Mouse (Mus musculus) MEL (cell line): ENCODE data around the gene Klk4. TPM values are rescaled to one million over a fixed set of nuclear protein-coding genes. Genes with fewer than 3 reads are reported as not detected.

Experiments used
- DNase-seq: peaks from one replicate; pipeline ENCODE4 v3.0.0; 2011; ENCODE audit warnings: low read depth, low spot score
- H3K27ac ChIP-seq: 2 replicates; pipeline ENCODE4 v1.5.1; 2012; ENCODE audit warnings: low read depth, mild to moderate bottlenecking, control low read depth, low read length, moderate library complexity; ENCODE audit not compliant: control insufficient read depth
- H3K27me3 ChIP-seq, 2 experiments: fragments of 150-350 bp in 1 of 2; sonication (generic) in 1 of 2; 2 replicates each; pipeline ENCODE4 v1.6.1; 2012; ENCODE audit warnings: low read length in 2 of 2, mild to moderate bottlenecking in 2 of 2, improper control_type of control experiment in 1 of 2, moderate library complexity in 1 of 2; ENCODE audit not compliant: insufficient read depth in 2 of 2, control insufficient read depth in 1 of 2
- H3K36me3 ChIP-seq, 2 experiments: 2 replicates each; pipeline ENCODE4 v1.6.1; 2012 to 2014; ENCODE audit warnings: low read length in 2 of 2, improper control_type of control experiment in 1 of 2, inconsistent platforms in 1 of 2, mild to moderate bottlenecking in 1 of 2; ENCODE audit not compliant: insufficient read depth in 2 of 2, control insufficient read depth in 1 of 2
- H3K4me1 ChIP-seq, 2 experiments: fragments of 150-350 bp in 1 of 2; sonication (generic) in 1 of 2; 2 replicates each; pipeline ENCODE4 v1.6.1; 2012; ENCODE audit warnings: low read length in 2 of 2, improper control_type of control experiment in 1 of 2, mild to moderate bottlenecking in 1 of 2; ENCODE audit not compliant: insufficient read depth in 2 of 2, control insufficient read depth in 1 of 2
- H3K4me3 ChIP-seq, 2 experiments: fragments of 150-350 bp in 1 of 2; sonication (generic) in 1 of 2; 2 replicates each; pipeline ENCODE4 v1.5.1; 2012; ENCODE audit warnings: low read depth in 2 of 2, low read length in 2 of 2, mild to moderate bottlenecking in 2 of 2, moderate library complexity in 2 of 2, control low read depth in 1 of 2, improper control_type of control experiment in 1 of 2; ENCODE audit not compliant: control insufficient read depth in 1 of 2, insufficient read depth in 1 of 2
- H3K79me2 ChIP-seq: 2 replicates; pipeline ENCODE4 v1.6.1; 2012; ENCODE audit warnings: mild to moderate bottlenecking, low read length, moderate library complexity; ENCODE audit not compliant: control insufficient read depth, poor library complexity, insufficient read depth
- H3K9ac ChIP-seq: 2 replicates; pipeline ENCODE4 v1.6.1; 2012; ENCODE audit warnings: low read depth, mild to moderate bottlenecking, control low read depth, low read length, moderate library complexity; ENCODE audit not compliant: control insufficient read depth, poor library complexity, severe bottlenecking
- H3K9me3 ChIP-seq: fragments of 150-350 bp; sonication (generic); replicated peaks from 2 replicates; pipeline ENCODE4 v1.6.1; 2012; ENCODE audit warnings: mild to moderate bottlenecking, low read length, improper control_type of control experiment, moderate library complexity; ENCODE audit not compliant: insufficient read depth
- BHLHE40 ChIP-seq: IDR thresholded peaks from 2 replicates; pipeline ENCODE4 v1.6.1; 2012; ENCODE audit warnings: low read depth, mild to moderate bottlenecking, inconsistent platforms, low read length, improper control_type of control experiment, borderline replicate concordance
- CHD1 ChIP-seq: IDR thresholded peaks from 2 replicates; pipeline ENCODE4 v1.6.1; 2012; ENCODE audit warnings: low read depth, mild to moderate bottlenecking, inconsistent platforms, low read length, improper control_type of control experiment
- CHD2 ChIP-seq: IDR thresholded peaks from 2 replicates; pipeline ENCODE4 v1.6.1; 2011; ENCODE audit warnings: low read length, improper control_type of control experiment
- CTCF ChIP-seq, 3 experiments: IDR thresholded peaks in 2 of 3; conservative IDR thresholded peaks in 1 of 3; 2 replicates each; pipeline ENCODE4 v1.5.1; 2011 to 2012; ENCODE audit warnings: low read length in 3 of 3, low read depth in 2 of 3, mild to moderate bottlenecking in 2 of 3, improper control_type of control experiment in 1 of 3, inconsistent platforms in 1 of 3, mixed read lengths in 1 of 3, moderate library complexity in 1 of 3; ENCODE audit not compliant: control insufficient read depth in 1 of 3, insufficient read depth in 1 of 3, poor library complexity in 1 of 3, severe bottlenecking in 1 of 3
- E2F4 ChIP-seq: IDR thresholded peaks from 2 replicates; pipeline ENCODE4 v1.6.1; 2011; ENCODE audit warnings: low read depth, low read length, improper control_type of control experiment, borderline replicate concordance
- ELF1 ChIP-seq: IDR thresholded peaks from 2 replicates; pipeline ENCODE4 v1.6.1; 2014; ENCODE audit warnings: low read depth, mild to moderate bottlenecking, inconsistent platforms, low read length, improper control_type of control experiment, moderate library complexity
- GABPA ChIP-seq: IDR thresholded peaks from 2 replicates; pipeline ENCODE4 v1.6.1; 2012; ENCODE audit warnings: low read depth, mild to moderate bottlenecking, inconsistent platforms, low read length, improper control_type of control experiment, moderate library complexity
- GATA1 ChIP-seq: IDR thresholded peaks from 2 replicates; pipeline ENCODE4 v1.6.1; 2011; ENCODE audit warnings: low read depth, low read length, improper control_type of control experiment
- KAT2A ChIP-seq: conservative IDR thresholded peaks from 2 replicates; pipeline ENCODE4 v1.6.1; 2012; ENCODE audit warnings: low read depth, low read length, improper control_type of control experiment, inconsistent platforms
- MAFK ChIP-seq: IDR thresholded peaks from 2 replicates; pipeline ENCODE4 v1.6.1; 2011; ENCODE audit warnings: low read depth, mild to moderate bottlenecking, low read length, improper control_type of control experiment, borderline replicate concordance
- MAX ChIP-seq: IDR thresholded peaks from 2 replicates; pipeline ENCODE4 v1.6.1; 2011; ENCODE audit warnings: low read length, improper control_type of control experiment
- MEF2A ChIP-seq: IDR thresholded peaks from 2 replicates; pipeline ENCODE4 v1.6.1; 2014; ENCODE audit warnings: low read depth, mild to moderate bottlenecking, inconsistent platforms, low read length, improper control_type of control experiment; ENCODE audit not compliant: poor library complexity, insufficient replicate concordance, severe bottlenecking; ENCODE audit errors: extremely low read depth
- MXI1 ChIP-seq: IDR thresholded peaks from 2 replicates; pipeline ENCODE4 v1.6.1; 2011; ENCODE audit warnings: mild to moderate bottlenecking, low read depth, low read length, improper control_type of control experiment
- MYB ChIP-seq: IDR thresholded peaks from 2 replicates; pipeline ENCODE4 v1.6.1; 2011; ENCODE audit warnings: mild to moderate bottlenecking, low read depth, low read length, improper control_type of control experiment
- POLR2AphosphoS2 ChIP-seq: IDR thresholded peaks from 2 replicates; pipeline ENCODE4 v1.6.1; 2011; ENCODE audit warnings: low read length, improper control_type of control experiment
- SIN3A ChIP-seq: IDR thresholded peaks from 2 replicates; pipeline ENCODE4 v1.6.1; 2012; ENCODE audit warnings: low read length, improper control_type of control experiment, inconsistent platforms
- TAL1 ChIP-seq: IDR thresholded peaks from 2 replicates; pipeline ENCODE4 v1.6.1; 2012; ENCODE audit warnings: mild to moderate bottlenecking, inconsistent platforms, low read length, moderate library complexity, mixed read lengths
- UBTF ChIP-seq: IDR thresholded peaks from 2 replicates; pipeline ENCODE4 v1.6.1; 2012; ENCODE audit warnings: low read depth, mild to moderate bottlenecking, inconsistent platforms, low read length, improper control_type of control experiment, moderate library complexity, borderline replicate concordance; ENCODE audit not compliant: insufficient read depth
- USF1 ChIP-seq: IDR thresholded peaks from 2 replicates; pipeline ENCODE4 v1.6.1; 2014; ENCODE audit warnings: low read depth, mild to moderate bottlenecking, inconsistent platforms, low read length, improper control_type of control experiment, moderate library complexity
- USF2 ChIP-seq, 2 experiments: IDR thresholded peaks; 2 replicates each; pipeline ENCODE4 v1.6.1; 2011 to 2012; ENCODE audit warnings: improper control_type of control experiment in 2 of 2, low read length in 2 of 2, borderline replicate concordance in 1 of 2, inconsistent platforms in 1 of 2, low read depth in 1 of 2, mild to moderate bottlenecking in 1 of 2; ENCODE audit not compliant: insufficient read depth in 1 of 2
- ZKSCAN1 ChIP-seq: IDR thresholded peaks from 2 replicates; pipeline ENCODE4 v1.6.1; 2012; ENCODE audit warnings: low read depth, mild to moderate bottlenecking, inconsistent platforms, low read length, improper control_type of control experiment, moderate library complexity
- ZMIZ1 ChIP-seq: IDR thresholded peaks from 2 replicates; pipeline ENCODE4 v1.6.1; 2012; ENCODE audit warnings: low read depth, mild to moderate bottlenecking, inconsistent platforms, low read length, improper control_type of control experiment, moderate library complexity
- ZNF384 ChIP-seq: IDR thresholded peaks from 2 replicates; pipeline ENCODE4 v1.6.1; 2012; ENCODE audit warnings: low read depth, mild to moderate bottlenecking, inconsistent platforms, low read length, improper control_type of control experiment
- polyA plus RNA-seq, 2 experiments: library from polyadenylated mRNA; stranded (reverse) in 1 of 2; unstranded in 1 of 2; fragments of >175 nt in 1 of 2; fragments of >200 nt in 1 of 2; gene quantifications; 2 replicates each; pipeline versions ENCODE4 v1.2.1 to v1.2.4; 2012; ENCODE audit warnings: low replicate concordance in 2 of 2, low read depth in 1 of 2; ENCODE audit not compliant: insufficient read length in 2 of 2, insufficient read depth in 1 of 2, missing spikeins in 1 of 2
- total RNA-seq: library from RNA; depleted of rRNA; stranded (reverse); fragments of 300-350 nt; gene quantifications from 2 replicates; pipeline ENCODE4 v1.2.3, GENCODE M21; 2012

Klk4 gene
- total and polyA plus RNA-seq, 3 experiments: not detected

DNA sequence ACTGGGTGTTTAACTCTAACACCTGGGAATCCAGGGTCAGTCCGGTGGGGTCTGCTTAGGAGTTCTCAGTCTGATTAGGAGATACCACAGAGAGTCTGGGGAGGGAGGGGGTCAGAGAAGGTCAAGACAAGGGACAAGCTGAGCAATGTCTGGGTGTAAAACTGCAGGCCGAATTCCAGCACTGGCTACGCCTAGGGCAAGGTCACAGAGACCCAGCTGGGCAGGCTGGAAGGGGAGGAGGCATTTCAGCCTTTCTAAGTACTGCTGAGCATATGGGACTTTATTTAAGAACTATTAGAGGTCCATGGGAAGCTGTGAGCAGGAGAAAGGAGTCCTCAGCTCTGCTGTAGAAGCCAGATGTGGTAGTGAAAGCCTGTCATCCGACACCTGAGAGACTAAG lies 51.4 kb downstream of the Klk4 start:
- no peak overlapping the region for H3K4me3 ChIP-seq
- no peaks in the 10 kb centered on the region for H3K9me3 ChIP-seq
- no peaks in the 10 kb centered on the region for H3K27me3 ChIP-seq
- no peaks in the 10 kb centered on the region for H3K36me3 ChIP-seq
- H3K27ac ChIP-seq: no peak overlapping the region
- no peak for DNase-seq
- H3K79me2 ChIP-seq: no peaks in the 10 kb centered on the region
- H3K9ac ChIP-seq: no peak overlapping the region
- no peaks in the 10 kb centered on the region for H3K4me1 ChIP-seq
- TF ChIP-seq CHD2 (no peak), MYB (no peak), CHD1 (no peak), ZMIZ1 (no peak), ZKSCAN1 (no peak), KAT2A (no peak), USF2 (IDR thresholded peaks at IDR 0.05; ENCODE audit: borderline replicate concordance in 1 of 2, insufficient read depth in 1 of 2, low read depth in 1 of 2, low read length in 2 of 2) (no peak), GATA1 (no peak), MEF2A (no peak)

DNA sequence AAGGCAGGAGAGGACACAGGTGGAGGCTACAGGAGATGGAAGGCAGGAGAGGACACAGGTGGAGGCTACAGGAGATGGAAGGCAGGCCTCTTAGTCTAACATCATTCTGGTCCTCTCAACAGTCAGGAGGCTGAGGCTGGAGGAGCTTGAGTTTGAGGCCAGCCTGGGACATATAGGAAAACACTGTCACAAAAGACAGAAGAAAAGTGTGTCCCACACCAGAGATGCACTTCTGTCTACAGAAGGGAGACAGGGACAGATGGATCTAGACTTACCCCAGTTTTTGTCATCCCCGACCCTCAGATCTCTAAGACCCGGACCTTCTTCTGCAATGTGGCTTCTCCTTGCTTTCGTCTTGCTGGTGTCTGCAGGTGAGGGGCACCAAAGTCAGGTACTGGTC lies 52.5 kb downstream of the Klk4 start, which contains the start of gene Klk15:
Klk15 (plus strand) TSS at position 301 of the 400 bp plus-strand sequence.
- Histone ChIP-seq H3K27me3 (no peaks in the 10 kb centered on the region), H3K79me2 (no peaks in the 10 kb centered on the region), H3K9me3 (no peaks in the 10 kb centered on the region), H3K9ac (no peak within 1 kb of the TSS), H3K4me1 (no peaks in the 10 kb centered on the region), H3K27ac (no peak within 1 kb of the TSS), H3K36me3 (no peaks in the 10 kb centered on the region), H3K4me3 (no peak within 1 kb of the TSS)
- TF ChIP-seq UBTF: no peak
- no peak for TF ChIP-seq KAT2A
- no peak for TF ChIP-seq CTCF (IDR thresholded peaks at IDR 0.05 in 2 of 3, conservative IDR thresholded peaks at IDR 0.05 in 1 of 3; ENCODE audit: control insufficient read depth in 1 of 3, insufficient read depth in 1 of 3, low read depth in 2 of 3, low read length in 3 of 3, poor library complexity in 1 of 3, severe bottlenecking in 1 of 3)
- TF ChIP-seq BHLHE40: no peak
- TF ChIP-seq USF1: no peak
- no peak for TF ChIP-seq USF2 (IDR thresholded peaks at IDR 0.05; ENCODE audit: borderline replicate concordance in 1 of 2, insufficient read depth in 1 of 2, low read depth in 1 of 2, low read length in 2 of 2)
- no peak for TF ChIP-seq GABPA
- no peak for TF ChIP-seq MAFK
- TF ChIP-seq POLR2AphosphoS2: no peak
- TF ChIP-seq TAL1: no peak
- TF ChIP-seq ZKSCAN1: no peak
- no peak for TF ChIP-seq E2F4
- TF ChIP-seq MXI1: no peak
- no peak for TF ChIP-seq ELF1
- TF ChIP-seq MAX: no peak
- no peak for TF ChIP-seq MEF2A
- no peak for TF ChIP-seq GATA1
- no peak for TF ChIP-seq ZNF384
- TF ChIP-seq SIN3A: no peak
- DNase-seq: no peak
